ENCODE assay signal across 18 mouse cellular contexts in genomic region chr2:71326766-71327464, GRCm38 (mm10). TPM values are rescaled to one million over a fixed set of nuclear protein-coding genes. Genes with fewer than 3 reads are reported as not detected.
DNase-seq lines count a peak whose midpoint lies in the region; ATAC-seq and TF ChIP-seq lines count a peak whose summit lies in the region.
"Had no signal": no experiment of that assay in that cellular context is flagged by ENCODE, and none has a peak within 500 bp of the region (broad histone marks: within the 10 kb centered on the region; RNA-seq: fewer than 3 reads in every experiment).

No protein-coding gene starts in this region.

- no peak overlapping the region for H3K9ac ChIP-seq in ES-Bruce4 (ENCODE audit: low read depth, poor library complexity, severe bottlenecking)
- H3K9ac ChIP-seq in kidney, embryonic 15.5 days, result no peak overlapping the region
- H3K9ac ChIP-seq: hindbrain, embryonic 15.5 days; liver, embryonic 12.5 days; lung, embryonic 15.5 days; midbrain, embryonic 12.5 days had no signal

- no peaks in the 10 kb centered on the region for H3K9me3 ChIP-seq in ES-Bruce4 (replicated peaks; ENCODE audit: control insufficient read depth, insufficient read depth, low read length, poor library complexity, severe bottlenecking)
- H3K9me3 ChIP-seq in kidney, embryonic 15.5 days (replicated peaks), result no peaks in the 10 kb centered on the region
- H3K9me3 ChIP-seq: hindbrain, embryonic 15.5 days; liver, embryonic 12.5 days; lung, embryonic 15.5 days; midbrain, embryonic 12.5 days had no signal

- H3K27me3 ChIP-seq in ES-Bruce4 (ENCODE audit: control insufficient read depth, insufficient read depth, low read length, poor library complexity, severe bottlenecking), result no peaks in the 10 kb centered on the region
- H3K27me3 ChIP-seq in kidney, embryonic 15.5 days, result no peaks in the 10 kb centered on the region
- H3K27me3 ChIP-seq: hindbrain, embryonic 15.5 days; liver, embryonic 12.5 days; lung, embryonic 15.5 days; midbrain, embryonic 12.5 days had no signal

- no peak for TF ChIP-seq EP300 in ES-Bruce4 (IDR thresholded peaks at IDR 0.05; ENCODE audit: insufficient read depth, low read depth, low read length)

- peaks cover 3% of the 10 kb centered on the region for H3K4me1 ChIP-seq in ES-Bruce4 (ENCODE audit: control insufficient read depth, insufficient read depth, low read length)
- H3K4me1 ChIP-seq in bone marrow macrophage, adult 2 months (ENCODE audit: control insufficient read depth, insufficient read depth, low read length), result peaks cover 25% of the 10 kb centered on the region
- 0 out of 2 replicates have a peak, but pooled peaks cover 11% of the 10 kb centered on the region for H3K4me1 ChIP-seq in kidney, embryonic 15.5 days
- H3K4me1 ChIP-seq: hindbrain, embryonic 15.5 days; liver, embryonic 12.5 days; midbrain, embryonic 12.5 days had no signal

- no peak overlapping the region for H3K4me3 ChIP-seq in layer of hippocampus, adult 2 months
- H3K4me3 ChIP-seq in ES-Bruce4 (ENCODE audit: low read depth, low read length), result no peak overlapping the region
- 0 out of 2 replicates have a peak overlapping the region, but pooled peaks have one; percentile 12 for H3K4me3 ChIP-seq in bone marrow macrophage, adult 2 months (ENCODE audit: insufficient read depth, low read length)
- no peak overlapping the region for H3K4me3 ChIP-seq in kidney, embryonic 15.5 days (replicated peaks)
- H3K4me3 ChIP-seq: hindbrain, embryonic 15.5 days; liver, embryonic 12.5 days; lung, embryonic 15.5 days; midbrain, embryonic 12.5 days had no signal

- peak; percentile 88 for ATAC-seq in megakaryocyte, adult 5-6 weeks (ENCODE audit: poor library complexity, severe bottlenecking)
- no peak for ATAC-seq in kidney, embryonic 15.5 days (replicated peaks; ENCODE audit: low FRiP score)
- ATAC-seq: liver, embryonic 12.5 days had no signal

- no peak overlapping the region for H3K4me2 ChIP-seq in kidney, embryonic 15.5 days
- H3K4me2 ChIP-seq: hindbrain, embryonic 15.5 days; liver, embryonic 12.5 days; lung, embryonic 15.5 days; midbrain, embryonic 12.5 days had no signal

- WGBS in kidney, embryonic 15.5 days, result 69% methylated on average over 11 of the region's 11 CpGs

- no peak for DNase-seq in layer of hippocampus, adult 2 months (ENCODE audit: low spot score in 2 of 2)
- DNase-seq in layer of hippocampus, postnatal 25 days (ENCODE audit: extremely low spot score in 1 of 2, low spot score in 1 of 2), result no peak
- no peak for DNase-seq in spleen, adult 12 weeks (ENCODE audit: low spot score)
- DNase-seq: cerebellum, postnatal 10 days; gastrocnemius, postnatal 10 days; heart, postnatal 14 days; kidney, adult 8-10 months; layer of hippocampus, postnatal 36 days; right cerebral cortex, postnatal 25 days; thymus, postnatal 25 days had no signal

- H3K27ac ChIP-seq in layer of hippocampus, adult 2 months, result peak overlapping the region; percentile 43; the same call in 1 of the 2 replicates
- 0 out of 2 replicates have a peak overlapping the region, but pooled peaks have one; percentile 21 for H3K27ac ChIP-seq in ES-Bruce4 (ENCODE audit: insufficient read depth, low read length)
- peak overlapping the region; percentile 70 for H3K27ac ChIP-seq in bone marrow macrophage, adult 2 months (ENCODE audit: insufficient read depth, low read depth, low read length)
- H3K27ac ChIP-seq in kidney, embryonic 15.5 days, result no peak overlapping the region
- H3K27ac ChIP-seq: hindbrain, embryonic 15.5 days; liver, embryonic 12.5 days; lung, embryonic 15.5 days; midbrain, embryonic 12.5 days had no signal

- TF ChIP-seq POLR2A in ES-Bruce4 (IDR thresholded peaks at IDR 0.05; ENCODE audit: insufficient read depth, low read length), result no peak
- TF ChIP-seq POLR2A in bone marrow macrophage, adult 2 months (IDR thresholded peaks at IDR 0.05; ENCODE audit: borderline replicate concordance, low read depth, low read length), result no peak

- TF ChIP-seq CTCF in layer of hippocampus, adult 2 months (conservative IDR thresholded peaks at IDR 0.05), result no peak
- TF ChIP-seq CTCF in ES-Bruce4 (IDR thresholded peaks at IDR 0.05; ENCODE audit: low read depth, low read length), result no peak
- TF ChIP-seq CTCF in bone marrow macrophage, adult 2 months (IDR thresholded peaks at IDR 0.05; ENCODE audit: low read depth, low read length), result no peak

- peaks cover 18% of the 10 kb centered on the region for H3K36me3 ChIP-seq in ES-Bruce4 (ENCODE audit: control insufficient read depth, insufficient read depth, low read length, poor library complexity, severe bottlenecking)
- peaks cover 17% of the 10 kb centered on the region for H3K36me3 ChIP-seq in kidney, embryonic 15.5 days

RNA-seq across cellular contexts. Expression of gene Slc25a12, which starts 40.6 kb away (rescaled TPM):
- total RNA-seq in layer of hippocampus, adult 2 months (2021), result 100 to 1,000 TPM; 155 TPM
- 100 to 1,000 TPM; 163 to 165 TPM for total RNA-seq in layer of hippocampus, postnatal 25 days (2021)
- polyA plus RNA-seq in ES-Bruce4 (2011; ENCODE audit: insufficient read depth, insufficient read length, low read depth, missing spikeins), result 80.0 and 89.2 TPM in 2 replicates
- 35.8 and 39.1 TPM in 2 replicates for polyA plus RNA-seq in bone marrow macrophage, adult 2 months (2012; ENCODE audit: insufficient read depth, insufficient read length, missing spikeins)
- 39.7 and 45.8 TPM in 2 replicates for total RNA-seq in megakaryocyte, adult 5-6 weeks (2015)
- total RNA-seq in megakaryocyte, adult 5-6 weeks (2017), result 36.8 and 44.4 TPM in 2 replicates
- polyA plus RNA-seq in kidney, embryonic 15.5 days (2015; fragmentation: Nextera tagmentation; extraction: Ambion mirVana), result 37.8 and 41.7 TPM in 2 replicates
